Mouse (Mus musculus): ENCODE data around the gene P3h4. TPM values are rescaled to one million over a fixed set of nuclear protein-coding genes. Genes with fewer than 3 reads are reported as not detected.
A peak's percentile ranks its signal among the peaks of the same experiment; 100 is the strongest.

The P3h4 gene
- polyA plus RNA-seq, 1 experiment from 2014 or later = 69.1 TPM

DNA sequence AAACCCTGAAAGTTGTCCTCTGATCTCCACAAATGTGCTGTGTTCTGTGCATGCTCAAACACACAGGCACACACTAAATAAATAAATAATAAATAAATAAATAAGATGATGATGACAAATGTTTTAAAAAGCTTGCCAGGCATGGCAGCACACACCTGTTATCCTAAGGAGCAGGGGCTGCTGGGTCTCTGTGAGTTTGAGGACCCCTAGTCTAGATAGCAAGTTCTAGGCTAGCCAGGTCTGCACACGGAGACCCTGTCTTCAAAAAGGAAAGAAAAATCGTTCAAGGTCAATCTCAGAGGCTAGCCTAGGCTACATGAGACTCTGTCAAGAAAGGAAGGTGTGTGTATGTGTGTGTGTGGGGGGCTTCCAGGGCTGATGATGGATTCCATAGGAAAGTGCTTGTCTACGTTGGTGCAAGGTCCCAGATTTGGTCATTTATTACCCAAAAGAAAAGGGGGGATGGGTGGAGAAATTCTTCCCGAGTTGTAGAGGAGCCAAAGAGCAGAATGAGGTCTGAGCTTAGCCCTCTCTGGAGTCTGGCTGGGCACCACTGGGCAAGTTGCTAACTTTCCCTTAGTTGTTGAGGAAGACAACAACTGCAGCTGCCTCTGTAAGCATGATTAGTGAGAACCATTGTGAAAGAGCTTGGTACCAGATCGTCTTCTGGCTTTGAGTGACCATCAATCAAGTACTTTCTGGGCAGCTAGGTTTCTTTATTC lies 20.1 kb downstream of the P3h4 start:
- Histone ChIP-seq H3K4me3 (ENCODE audit: low read length) (peak overlapping the region; percentile 86), H3K9me3 (ENCODE audit: low read length) (no peaks in the 10 kb centered on the region), H3K36me3 (ENCODE audit: insufficient read depth, low read length) (no peaks in the 10 kb centered on the region), H3K27me3 (ENCODE audit: insufficient read depth, low read length) (no peaks in the 10 kb centered on the region), H3K4me1 (ENCODE audit: insufficient read depth, low read length) (peaks cover 71% of the 10 kb centered on the region), H3K27ac (ENCODE audit: low read length) (peak overlapping the region; percentile 94), H3K9ac (replicated peaks; ENCODE audit: low read length) (peak overlapping the region; percentile 93), H3K4me2 (replicated peaks; ENCODE audit: low read depth, low read length) (peak overlapping the region; percentile 75)
- 38% methylated on average over 5 of the region's 5 CpGs for WGBS
- no peak for ATAC-seq (ENCODE audit: low FRiP score, low TSS enrichment)

DNA sequence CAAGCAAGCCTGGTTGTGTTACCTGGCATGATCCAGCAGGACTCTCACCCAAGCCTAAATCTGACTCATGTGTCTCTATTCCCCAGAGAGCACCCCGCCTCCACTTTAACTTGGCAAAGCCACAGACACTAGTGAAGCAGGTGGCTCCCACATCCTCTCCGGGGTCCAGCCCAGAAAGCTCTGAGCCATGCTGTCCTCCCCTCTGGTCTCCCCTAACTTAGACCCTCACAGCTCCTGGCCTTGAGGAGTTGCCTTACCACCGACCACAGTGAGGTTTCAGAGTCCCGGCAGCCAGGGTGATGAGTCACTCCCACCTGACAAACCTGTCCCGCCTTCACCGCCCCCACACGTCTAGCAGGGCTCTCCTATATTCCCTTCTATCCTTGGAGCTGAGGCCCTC lies 20.9 kb downstream of the P3h4 start:
- no peak for ATAC-seq (ENCODE audit: low FRiP score, low TSS enrichment)
- WGBS = 41% methylated on average over 7 of the region's 7 CpGs
- H3K4me2 ChIP-seq (replicated peaks; ENCODE audit: low read depth, low read length) = peak overlapping the region; percentile 20; the same call in 1 of the 2 replicates
- H3K9ac ChIP-seq (replicated peaks; ENCODE audit: low read length) = no peak overlapping the region; the same call in 1 of the 2 replicates
- no peak overlapping the region for H3K4me3 ChIP-seq (ENCODE audit: low read length)
- H3K9me3 ChIP-seq (ENCODE audit: low read length) = no peaks in the 10 kb centered on the region
- H3K27me3 ChIP-seq (ENCODE audit: insufficient read depth, low read length) = no peaks in the 10 kb centered on the region
- H3K36me3 ChIP-seq (ENCODE audit: insufficient read depth, low read length) = no peaks in the 10 kb centered on the region
- peaks cover 74% of the 10 kb centered on the region for H3K4me1 ChIP-seq (ENCODE audit: insufficient read depth, low read length)
- H3K27ac ChIP-seq (ENCODE audit: low read length) = 0 out of 2 replicates have a peak overlapping the region, but pooled peaks have one; percentile 16

DNA sequence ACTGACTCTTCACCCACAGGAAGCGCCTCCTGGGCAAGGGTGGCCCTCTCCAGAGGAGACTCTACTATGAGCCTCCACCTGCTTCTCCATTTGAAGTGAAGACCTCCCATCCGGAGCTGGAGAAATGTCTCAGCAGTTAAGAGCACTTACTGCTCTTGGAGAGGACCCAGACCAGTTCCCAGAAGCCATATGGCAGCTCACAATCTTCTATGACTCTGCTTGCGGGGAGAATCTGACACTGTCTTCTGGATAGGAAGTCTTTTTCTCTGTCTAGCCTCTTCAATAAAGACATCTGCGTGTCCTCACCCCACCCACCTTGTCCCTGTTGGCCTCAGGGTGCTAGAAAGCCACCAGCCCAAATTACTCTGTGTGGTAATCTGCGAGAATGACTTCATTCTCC lies 21.7 kb downstream of the P3h4 start:
- Histone ChIP-seq H3K27me3 (ENCODE audit: insufficient read depth, low read length) (no peaks in the 10 kb centered on the region), H3K36me3 (ENCODE audit: insufficient read depth, low read length) (no peaks in the 10 kb centered on the region), H3K4me1 (ENCODE audit: insufficient read depth, low read length) (peaks cover 82% of the 10 kb centered on the region), H3K4me3 (ENCODE audit: low read length) (no peak overlapping the region), H3K27ac (ENCODE audit: low read length) (no peak overlapping the region), H3K9ac (replicated peaks; ENCODE audit: low read length) (peak overlapping the region; percentile 7; the same call in 1 of the 2 replicates), H3K4me2 (replicated peaks; ENCODE audit: low read depth, low read length) (no peak overlapping the region), H3K9me3 (ENCODE audit: low read length) (no peaks in the 10 kb centered on the region)
- 78% methylated on average over 5 of the region's 5 CpGs for WGBS
- no peak for ATAC-seq (ENCODE audit: low FRiP score, low TSS enrichment)

DNA sequence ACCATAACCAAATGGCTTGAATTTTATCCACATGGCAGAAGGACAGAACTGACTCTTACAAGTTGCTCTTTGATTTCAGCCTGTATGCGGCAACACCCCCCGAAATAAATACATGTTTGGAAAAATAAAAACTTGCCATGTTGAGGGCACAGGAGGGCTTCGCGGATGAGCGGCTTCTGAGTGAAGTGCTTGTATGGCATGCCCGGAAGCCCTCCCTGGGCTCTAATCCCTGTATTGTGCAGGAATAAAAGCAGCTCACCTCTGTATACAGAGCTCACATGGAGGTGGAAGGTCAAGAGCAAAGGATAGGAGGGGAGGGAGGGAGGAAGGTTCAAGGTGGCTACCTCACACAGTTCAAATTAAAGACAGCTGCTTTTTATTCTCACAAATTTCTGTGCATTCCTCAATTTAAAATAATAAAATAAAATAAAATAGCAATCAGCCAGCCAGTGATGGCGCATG lies 22.7 kb downstream of the P3h4 start:
- H3K9ac ChIP-seq (replicated peaks; ENCODE audit: low read length) = no peak overlapping the region
- H3K4me1 ChIP-seq (ENCODE audit: insufficient read depth, low read length) = peaks cover 92% of the 10 kb centered on the region
- peak overlapping the region; percentile 78; the same call in 1 of the 2 replicates for H3K27ac ChIP-seq (ENCODE audit: low read length)
- WGBS = 92% methylated on average over 7 of the region's 7 CpGs
- ATAC-seq (ENCODE audit: low FRiP score, low TSS enrichment) = no peak
- H3K4me2 ChIP-seq (replicated peaks; ENCODE audit: low read depth, low read length) = no peak overlapping the region
- no peak overlapping the region for H3K4me3 ChIP-seq (ENCODE audit: low read length)
- no peaks in the 10 kb centered on the region for H3K9me3 ChIP-seq (ENCODE audit: low read length)
- no peaks in the 10 kb centered on the region for H3K27me3 ChIP-seq (ENCODE audit: insufficient read depth, low read length)
- no peaks in the 10 kb centered on the region for H3K36me3 ChIP-seq (ENCODE audit: insufficient read depth, low read length)

DNA sequence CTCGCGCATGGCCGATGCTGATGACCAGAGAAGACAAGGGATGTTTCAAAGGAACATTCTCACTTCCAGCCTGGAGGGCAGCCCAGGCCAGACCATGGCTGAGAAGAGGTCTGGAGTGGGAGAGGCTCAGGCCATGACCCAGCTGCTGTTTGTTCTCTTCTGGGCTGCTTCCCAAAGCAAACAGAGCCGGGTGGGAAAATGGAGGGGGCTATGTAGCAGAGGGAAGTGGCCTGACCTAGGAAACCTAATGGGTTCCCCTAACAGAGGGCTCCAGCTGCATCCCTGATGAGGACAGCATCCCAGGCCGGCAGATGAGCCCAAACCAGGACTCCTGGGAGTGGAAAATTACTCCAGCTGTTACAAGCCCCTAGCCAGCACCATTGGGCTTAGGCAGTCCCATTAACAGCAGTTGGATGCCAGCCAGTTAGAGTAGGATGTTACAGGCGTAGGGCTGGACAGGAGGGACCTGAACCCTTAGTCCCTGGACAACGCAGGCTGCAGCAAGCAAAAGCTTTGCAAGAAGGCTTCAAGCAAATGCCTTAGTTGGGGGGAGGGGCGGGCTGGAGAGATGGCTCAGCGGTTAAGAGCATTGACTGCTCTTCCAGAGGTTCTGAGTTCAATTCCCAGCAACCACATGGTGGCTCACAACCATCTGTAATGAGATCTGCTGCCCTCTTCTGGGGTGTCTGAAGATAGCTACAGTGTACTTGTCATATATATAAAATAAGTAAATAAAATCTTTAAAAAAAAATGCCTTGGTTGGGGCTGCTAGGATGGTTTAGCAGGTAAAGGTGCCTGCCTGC lies 23.4 kb downstream of the P3h4 start:
- WGBS = 43% methylated on average over 9 of the region's 9 CpGs
- H3K4me1 ChIP-seq (ENCODE audit: insufficient read depth, low read length) = peaks cover 95% of the 10 kb centered on the region
- no peak overlapping the region; the same call in 1 of the 2 replicates for H3K9ac ChIP-seq (replicated peaks; ENCODE audit: low read length)
- H3K36me3 ChIP-seq (ENCODE audit: insufficient read depth, low read length) = 0 out of 2 replicates have a peak, but pooled peaks cover under 1% of the 10 kb centered on the region
- no peak overlapping the region for H3K4me2 ChIP-seq (replicated peaks; ENCODE audit: low read depth, low read length)
- H3K9me3 ChIP-seq (ENCODE audit: low read length) = no peaks in the 10 kb centered on the region
- no peaks in the 10 kb centered on the region for H3K27me3 ChIP-seq (ENCODE audit: insufficient read depth, low read length)
- H3K27ac ChIP-seq (ENCODE audit: low read length) = peak overlapping the region; percentile 78
- H3K4me3 ChIP-seq (ENCODE audit: low read length) = no peak overlapping the region
- ATAC-seq (ENCODE audit: low FRiP score, low TSS enrichment) = peak; percentile 72

DNA sequence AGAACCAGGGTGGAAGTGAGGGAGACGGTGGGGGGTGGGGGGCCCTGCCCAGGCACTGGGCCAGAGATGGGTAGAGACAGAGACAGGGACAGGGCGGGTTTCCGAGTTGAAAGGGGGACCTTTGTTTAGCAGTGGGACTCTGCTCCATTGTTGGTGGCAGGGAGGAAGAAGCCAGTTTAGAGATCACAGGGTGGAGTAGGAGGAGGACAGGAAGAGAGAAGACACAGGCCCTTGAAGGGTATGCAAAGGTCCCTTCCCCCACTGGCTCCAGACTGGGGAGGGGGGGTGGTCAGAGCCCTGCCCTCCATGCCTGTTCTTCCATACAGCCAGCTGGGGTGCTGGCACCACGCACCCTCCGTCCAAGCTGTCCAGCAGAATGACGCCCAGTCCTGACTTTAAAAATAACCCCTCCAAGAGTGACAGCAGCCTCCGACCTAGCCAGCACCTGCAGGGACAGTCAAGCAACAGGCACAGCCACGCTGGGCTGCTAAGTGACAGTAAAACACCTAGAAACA lies 24.6 kb downstream of the P3h4 start:
- Histone ChIP-seq H3K4me2 (replicated peaks; ENCODE audit: low read depth, low read length) (no peak overlapping the region), H3K36me3 (ENCODE audit: insufficient read depth, low read length) (peaks cover 12% of the 10 kb centered on the region; the same call in 1 of the 2 replicates), H3K27me3 (ENCODE audit: insufficient read depth, low read length) (no peaks in the 10 kb centered on the region), H3K4me1 (ENCODE audit: insufficient read depth, low read length) (peaks cover 91% of the 10 kb centered on the region), H3K27ac (ENCODE audit: low read length) (peak overlapping the region; percentile 78), H3K9ac (replicated peaks; ENCODE audit: low read length) (no peak overlapping the region), H3K4me3 (ENCODE audit: low read length) (no peak overlapping the region), H3K9me3 (ENCODE audit: low read length) (no peaks in the 10 kb centered on the region)
- no peak for ATAC-seq (ENCODE audit: low FRiP score, low TSS enrichment)
- 42% methylated on average over 8 of the region's 8 CpGs for whole genome bisulfite sequencing

DNA sequence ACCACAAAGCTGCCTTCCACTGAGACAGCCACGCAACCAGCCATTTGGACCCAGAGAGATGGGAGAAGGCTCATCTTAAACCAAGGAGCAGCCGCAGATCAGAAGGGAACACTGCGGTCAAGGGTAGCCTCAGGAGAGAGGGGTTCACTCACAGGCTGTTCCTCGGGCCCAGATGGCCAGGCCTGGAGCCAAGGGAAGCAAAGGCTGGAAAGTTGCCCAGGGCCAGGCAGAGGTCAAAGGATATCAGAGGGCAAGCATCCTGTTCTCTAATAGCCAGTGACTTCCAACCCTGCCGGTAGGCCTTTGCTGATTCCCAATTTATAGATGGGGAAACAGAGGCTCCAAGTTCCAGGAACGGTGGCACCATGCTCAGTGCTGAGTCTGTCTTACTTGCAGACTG lies 26.0 kb downstream of the P3h4 start:
- H3K9me3 ChIP-seq (ENCODE audit: low read length) = no peaks in the 10 kb centered on the region
- H3K9ac ChIP-seq (replicated peaks; ENCODE audit: low read length) = 0 out of 2 replicates have a peak overlapping the region, but pooled peaks have one; percentile 41
- peaks cover 21% of the 10 kb centered on the region; the same call in 1 of the 2 replicates for H3K36me3 ChIP-seq (ENCODE audit: insufficient read depth, low read length)
- H3K4me2 ChIP-seq (replicated peaks; ENCODE audit: low read depth, low read length) = peak overlapping the region; percentile 34
- WGBS = 54% methylated on average over 6 of the region's 6 CpGs
- peak overlapping the region; percentile 90 for H3K27ac ChIP-seq (ENCODE audit: low read length)
- no peak overlapping the region for H3K4me3 ChIP-seq (ENCODE audit: low read length)
- peaks cover 77% of the 10 kb centered on the region for H3K4me1 ChIP-seq (ENCODE audit: insufficient read depth, low read length)
- ATAC-seq (ENCODE audit: low FRiP score, low TSS enrichment) = no peak
- H3K27me3 ChIP-seq (ENCODE audit: insufficient read depth, low read length) = no peaks in the 10 kb centered on the region

DNA sequence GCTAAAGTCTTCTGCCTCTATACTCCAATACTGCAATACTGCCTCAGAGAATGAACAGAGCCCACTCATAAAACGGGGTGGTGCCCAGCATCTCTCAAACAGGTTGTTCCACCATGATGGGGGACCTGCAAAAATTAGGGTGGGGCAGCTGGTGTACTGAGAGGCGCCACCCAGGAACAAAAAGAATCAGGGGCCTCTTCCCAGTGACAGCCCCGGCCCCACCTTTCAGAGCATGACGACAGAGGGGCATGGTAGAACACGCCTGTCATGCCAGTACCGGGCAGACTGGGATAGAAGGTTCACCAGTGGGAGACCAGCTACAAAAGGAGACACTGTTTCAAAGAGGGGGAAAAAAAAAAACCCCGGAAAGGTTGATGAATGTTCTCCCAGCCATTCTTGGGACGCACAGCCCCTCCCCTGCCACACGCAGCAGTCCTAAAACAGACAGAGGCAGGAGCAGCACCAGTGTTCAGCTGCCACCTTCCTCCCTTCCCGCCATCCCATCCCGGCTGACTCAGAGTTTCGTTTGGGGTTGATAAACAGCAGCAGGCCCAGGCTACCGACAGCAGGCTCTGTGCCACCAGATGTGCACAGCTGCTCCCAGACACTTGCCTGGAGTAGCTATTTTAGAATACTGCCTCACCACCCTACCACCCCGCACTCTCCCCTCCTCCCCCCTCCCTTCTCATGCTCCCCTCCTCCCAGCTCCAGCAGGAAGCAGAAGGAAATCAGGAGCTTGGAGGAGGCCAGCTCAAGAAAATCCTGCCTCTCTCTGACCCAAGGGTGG lies 26.9 kb downstream of the P3h4 start:
- Histone ChIP-seq H3K4me2 (replicated peaks; ENCODE audit: low read depth, low read length) (peak overlapping the region; percentile 34), H3K9ac (replicated peaks; ENCODE audit: low read length) (peak overlapping the region; percentile 41; the same call in 1 of the 2 replicates), H3K4me3 (ENCODE audit: low read length) (no peak overlapping the region), H3K27me3 (ENCODE audit: insufficient read depth, low read length) (no peaks in the 10 kb centered on the region), H3K36me3 (ENCODE audit: insufficient read depth, low read length) (peaks cover 29% of the 10 kb centered on the region), H3K27ac (ENCODE audit: low read length) (peak overlapping the region; percentile 90), H3K9me3 (ENCODE audit: low read length) (no peaks in the 10 kb centered on the region), H3K4me1 (ENCODE audit: insufficient read depth, low read length) (peaks cover 69% of the 10 kb centered on the region)
- WGBS = 31% methylated on average over 14 of the region's 14 CpGs
- ATAC-seq (ENCODE audit: low FRiP score, low TSS enrichment) = 0 out of 2 replicates have a peak, but pooled peaks have one; percentile 16

DNA sequence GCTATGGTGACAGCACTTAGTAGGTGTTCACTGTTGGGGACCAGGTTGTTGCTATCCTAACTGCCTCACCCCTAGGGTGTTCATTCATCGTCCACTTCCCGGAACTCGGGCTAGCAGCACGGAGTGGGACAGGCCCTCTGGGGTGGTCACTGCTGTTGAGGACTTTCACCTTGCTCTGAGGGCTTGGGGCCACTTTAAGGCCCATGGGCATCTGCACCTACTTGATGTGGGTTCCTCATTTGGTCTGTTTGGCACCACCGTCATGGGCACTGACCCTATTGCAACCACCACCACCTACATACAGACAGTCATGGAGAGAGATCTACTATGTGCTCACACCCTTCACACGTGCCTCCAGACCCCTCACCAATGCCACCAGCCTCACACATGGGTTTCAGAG lies 27.5 kb downstream of the P3h4 start:
- H3K9ac ChIP-seq (replicated peaks; ENCODE audit: low read length) = no peak overlapping the region

More for the DNA sequence above, 27.5 kb downstream of the P3h4 start:
- H3K4me1 ChIP-seq (ENCODE audit: insufficient read depth, low read length) = peaks cover 63% of the 10 kb centered on the region
- peak overlapping the region; percentile 90 for H3K27ac ChIP-seq (ENCODE audit: low read length)
- no peaks in the 10 kb centered on the region for H3K27me3 ChIP-seq (ENCODE audit: insufficient read depth, low read length)
- H3K4me2 ChIP-seq (replicated peaks; ENCODE audit: low read depth, low read length) = no peak overlapping the region; the same call in 1 of the 2 replicates
- no peak for ATAC-seq (ENCODE audit: low FRiP score, low TSS enrichment)
- 92% methylated on average over 6 of the region's 6 CpGs for WGBS
- H3K9me3 ChIP-seq (ENCODE audit: low read length) = no peaks in the 10 kb centered on the region
- peaks cover 36% of the 10 kb centered on the region for H3K36me3 ChIP-seq (ENCODE audit: insufficient read depth, low read length)
- H3K4me3 ChIP-seq (ENCODE audit: low read length) = no peak overlapping the region

All from kidney, embryonic 16.5 days (tissue).